Mouse (Mus musculus) liver, embryonic 15.5 days (tissue): ENCODE results near the gene Gm11361. TPM values are rescaled to one million over a fixed set of nuclear protein-coding genes. Genes with fewer than 3 reads are reported as not detected.

Experiments used
- ATAC-seq: fragments of 200-750 bp; cut with Nextera tagmentation; 2 replicates; pipeline ENCODE4 v1.8.0; 2017; ENCODE audit warnings: moderate number of reproducible peaks, mild to moderate bottlenecking, moderate library complexity; ENCODE audit not compliant: insufficient read depth
- H3K27ac ChIP-seq: fragments of 300-500 bp; sonication (generic); replicated peaks from 2 replicates; pipeline ENCODE4 v1.5.1; 2015; ENCODE audit warnings: mild to moderate bottlenecking, inconsistent platforms
- H3K27me3 ChIP-seq: fragments of 300-500 bp; sonication (generic); 2 replicates; pipeline ENCODE4 v1.6.1; 2015; ENCODE audit warnings: mild to moderate bottlenecking, inconsistent platforms
- H3K36me3 ChIP-seq: fragments of 300-500 bp; sonication (generic); replicated peaks from 2 replicates; pipeline ENCODE4 v1.6.1; 2015; ENCODE audit warnings: moderate library complexity, mild to moderate bottlenecking, inconsistent platforms
- H3K4me1 ChIP-seq: fragments of 300-500 bp; sonication (generic); replicated peaks from 2 replicates; pipeline ENCODE4 v1.6.1; 2015; ENCODE audit warnings: inconsistent platforms
- H3K4me2 ChIP-seq: fragments of 300-500 bp; sonication (generic); 2 replicates; pipeline ENCODE4 v1.6.1; 2015; ENCODE audit warnings: moderate library complexity, mild to moderate bottlenecking, inconsistent platforms
- H3K4me3 ChIP-seq: fragments of 300-500 bp; sonication (generic); replicated peaks from 2 replicates; pipeline ENCODE4 v1.5.1; 2015; ENCODE audit warnings: mild to moderate bottlenecking, inconsistent platforms
- H3K9ac ChIP-seq: fragments of 300-500 bp; sonication (generic); 2 replicates; pipeline ENCODE4 v1.6.1; 2015; ENCODE audit warnings: moderate library complexity, mild to moderate bottlenecking, inconsistent platforms
- H3K9me3 ChIP-seq: fragments of 300-500 bp; sonication (generic); replicated peaks from 2 replicates; pipeline ENCODE4 v1.6.1; 2016; ENCODE audit warnings: inconsistent platforms
- WGBS: fragments of 180-500 bp; shearing (Covaris S2); methylation state at CpG from one replicate; pipeline ENCODE4 v1.1.7; 2015; ENCODE audit warnings: mixed read lengths; ENCODE audit not compliant: insufficient replicate concordance; 5-methylcytosine and 5-hydroxymethylcytosine counted together
- polyA plus RNA-seq: library from polyadenylated mRNA; unstranded; fragments of >200 nt; fragmentation: Nextera tagmentation; extraction: Ambion mirVana; gene quantifications from 2 replicates; pipeline ENCODE4 v1.2.1, GENCODE M21; 2015

Gm11361 gene
- 1.6 and 6.6 TPM in 2 replicates for polyA plus RNA-seq

- Histone ChIP-seq H3K4me2 (no peak within 1 kb of the TSS), H3K9ac (no peak within 1 kb of the TSS), H3K27ac (no peak within 1 kb of the TSS), H3K27me3 (no peaks in the 10 kb centered on the region), H3K4me1 (no peaks in the 10 kb centered on the region), H3K9me3 (no peaks in the 10 kb centered on the region), H3K36me3 (no peaks in the 10 kb centered on the region), H3K4me3 (no peak within 1 kb of the TSS)
- WGBS = 91% methylated on average over 3 of the region's 3 CpGs
- ATAC-seq = no peak
These were observed at the start of gene Gm11361 for GRCm38 (mm10) chr13:28257228-28257627. Gm11361 (plus strand) TSS chr13:28257528.

GRCm38 (mm10) chr13:28264399-28264798, 7.1 kb downstream of the Gm11361 start:
- no peak overlapping the region for H3K4me3 ChIP-seq
- H3K9me3 ChIP-seq = no peaks in the 10 kb centered on the region
- no peak for ATAC-seq
- no peaks in the 10 kb centered on the region for H3K4me1 ChIP-seq
- H3K9ac ChIP-seq = no peak overlapping the region
- no peak overlapping the region for H3K4me2 ChIP-seq
- H3K27me3 ChIP-seq = no peaks in the 10 kb centered on the region
- H3K27ac ChIP-seq = no peak overlapping the region
- no peaks in the 10 kb centered on the region for H3K36me3 ChIP-seq
- WGBS = 42% methylated on average over 1 of the region's 1 CpGs

- Histone ChIP-seq H3K4me3 (no peak overlapping the region), H3K4me1 (no peaks in the 10 kb centered on the region), H3K9ac (no peak overlapping the region), H3K27ac (no peak overlapping the region), H3K27me3 (no peaks in the 10 kb centered on the region), H3K36me3 (no peaks in the 10 kb centered on the region), H3K9me3 (no peaks in the 10 kb centered on the region), H3K4me2 (no peak overlapping the region)
- ATAC-seq = no peak
- WGBS = 70% methylated on average over 3 of the region's 3 CpGs
These were observed 30.0 kb downstream of the Gm11361 start for GRCm38 (mm10) chr13:28287368-28287767.

GRCm38 (mm10) chr13:28294272-28294671, 36.9 kb downstream of the Gm11361 start:
- H3K9me3 ChIP-seq = no peaks in the 10 kb centered on the region
- no peak overlapping the region for H3K4me2 ChIP-seq
- H3K4me3 ChIP-seq = no peak overlapping the region
- H3K9ac ChIP-seq = no peak overlapping the region
- no peaks in the 10 kb centered on the region for H3K36me3 ChIP-seq
- no peaks in the 10 kb centered on the region for H3K27me3 ChIP-seq
- ATAC-seq = no peak
- H3K27ac ChIP-seq = no peak overlapping the region
- H3K4me1 ChIP-seq = no peaks in the 10 kb centered on the region
- WGBS = 59% methylated on average over 4 of the region's 4 CpGs

- no peak for ATAC-seq
- H3K27ac ChIP-seq = no peak overlapping the region
- H3K27me3 ChIP-seq = no peaks in the 10 kb centered on the region
- no peaks in the 10 kb centered on the region for H3K4me1 ChIP-seq
- no peak overlapping the region for H3K9ac ChIP-seq
- no peak overlapping the region for H3K4me2 ChIP-seq
- H3K36me3 ChIP-seq = no peaks in the 10 kb centered on the region
- WGBS = 18% methylated on average over 3 of the region's 3 CpGs
- no peaks in the 10 kb centered on the region for H3K9me3 ChIP-seq
- H3K4me3 ChIP-seq = no peak overlapping the region
These were observed 37.5 kb downstream of the Gm11361 start for GRCm38 (mm10) chr13:28294757-28295361.

GRCm38 (mm10) chr13:28295492-28295891, 38.2 kb downstream of the Gm11361 start:
- Histone ChIP-seq H3K27me3 (no peaks in the 10 kb centered on the region), H3K27ac (no peak overlapping the region), H3K9me3 (no peaks in the 10 kb centered on the region), H3K9ac (no peak overlapping the region), H3K4me3 (no peak overlapping the region), H3K4me2 (no peak overlapping the region), H3K4me1 (no peaks in the 10 kb centered on the region), H3K36me3 (no peaks in the 10 kb centered on the region)
- ATAC-seq = no peak
- 57% methylated on average over 5 of the region's 5 CpGs for WGBS

GRCm38 (mm10) chr13:28297098-28297497, 39.8 kb downstream of the Gm11361 start:
- ATAC-seq = no peak
- 61% methylated on average over 2 of the region's 2 CpGs for WGBS
- no peak overlapping the region for H3K4me3 ChIP-seq
- H3K4me2 ChIP-seq = no peak overlapping the region
- H3K9me3 ChIP-seq = no peaks in the 10 kb centered on the region
- no peak overlapping the region for H3K9ac ChIP-seq
- H3K4me1 ChIP-seq = no peaks in the 10 kb centered on the region
- H3K27me3 ChIP-seq = no peaks in the 10 kb centered on the region
- H3K36me3 ChIP-seq = no peaks in the 10 kb centered on the region
- no peak overlapping the region for H3K27ac ChIP-seq

- no peak for ATAC-seq
- no peaks in the 10 kb centered on the region for H3K4me1 ChIP-seq
- WGBS = 47% methylated on average over 2 of the region's 2 CpGs
- no peaks in the 10 kb centered on the region for H3K9me3 ChIP-seq
- H3K9ac ChIP-seq = no peak overlapping the region
- H3K4me2 ChIP-seq = no peak overlapping the region
- no peaks in the 10 kb centered on the region for H3K36me3 ChIP-seq
- no peaks in the 10 kb centered on the region for H3K27me3 ChIP-seq
- no peak overlapping the region for H3K27ac ChIP-seq
- no peak overlapping the region for H3K4me3 ChIP-seq
These were observed 40.2 kb downstream of the Gm11361 start for GRCm38 (mm10) chr13:28297577-28297976.

Other genes with a start within 250 kb of the Gm11361 start
- gene Prl4a1, start 241.3 kb upstream of the Gm11361 start, polyA plus RNA-seq = not detected in 2 replicates
- gene Prl5a1, start 115.0 kb upstream of the Gm11361 start, polyA plus RNA-seq = not detected in 2 replicates